Mouse (Mus musculus): ENCODE results near the gene Irf8.

DNA sequence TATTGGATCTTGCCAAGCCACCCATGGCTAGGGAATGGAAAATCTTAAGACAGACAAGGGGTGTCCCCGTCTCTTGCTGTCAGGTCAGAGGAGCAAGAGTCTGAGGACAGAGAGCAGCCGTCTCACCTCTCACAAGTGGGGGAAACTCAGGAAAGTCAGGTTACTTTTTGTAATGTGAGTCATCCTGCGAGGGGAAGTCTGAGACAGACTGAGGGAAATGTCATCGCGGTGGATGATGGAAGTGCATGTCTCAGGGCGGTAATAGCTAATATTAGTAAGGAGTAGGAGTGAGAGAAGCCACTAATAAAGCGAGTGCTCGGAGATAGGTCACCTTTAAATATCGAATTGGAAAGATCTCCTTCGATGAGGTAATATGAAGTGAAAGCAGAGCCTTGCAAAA lies 27.0 kb upstream of the Irf8 start:
- TF ChIP-seq CTCF (IDR thresholded peaks at IDR 0.05; ENCODE audit: low read depth) (no peak), EP300 (optimal IDR thresholded peaks at IDR 0.05) (no peak)

Data from stomach, postnatal 0 days (tissue).